Mouse (Mus musculus) forebrain, embryonic 14.5 days (tissue): Measurements from ENCODE around the gene Bpifa5. TPM values are rescaled to one million over a fixed set of nuclear protein-coding genes. Genes with fewer than 3 reads are reported as not detected.

ENCODE experiments used
- ATAC-seq: fragments of 200-750 bp; cut with Nextera tagmentation; 2 replicates; pipeline ENCODE4 v1.8.0; 2017; ENCODE audit warnings: mild to moderate bottlenecking, moderate library complexity
- DNase-seq: peaks from one replicate; pipeline ENCODE4 v3.0.0-alpha.2; 2015; ENCODE audit warnings: low spot score
- H3K27ac ChIP-seq: fragments of 300-500 bp; sonication (generic); 2 replicates; pipeline ENCODE4 v1.5.1; 2014; ENCODE audit warnings: low read depth, mild to moderate bottlenecking, control low read depth, low read length, moderate library complexity
- H3K27me3 ChIP-seq: fragments of 300-500 bp; sonication (generic); replicated peaks from 2 replicates; pipeline ENCODE4 v1.6.1; 2014; ENCODE audit warnings: low read length, control low read depth, mixed read lengths; ENCODE audit not compliant: control insufficient read depth, insufficient read depth
- H3K36me3 ChIP-seq: fragments of 300-500 bp; sonication (generic); 2 replicates; pipeline ENCODE4 v1.6.1; 2014; ENCODE audit warnings: low read length, control low read depth; ENCODE audit not compliant: control insufficient read depth, insufficient read depth
- H3K4me1 ChIP-seq: fragments of 300-500 bp; sonication (generic); 2 replicates; pipeline ENCODE4 v1.6.1; 2014; ENCODE audit warnings: antibody characterized with exemption, low read length, control low read depth; ENCODE audit not compliant: control insufficient read depth, insufficient read depth
- H3K4me2 ChIP-seq: fragments of 300-500 bp; sonication (generic); 2 replicates; pipeline ENCODE4 v1.6.1; 2014; ENCODE audit warnings: mild to moderate bottlenecking, control low read depth, low read length
- H3K4me3 ChIP-seq: fragments of 300-500 bp; sonication (generic); 2 replicates; pipeline ENCODE4 v1.5.1; 2014; ENCODE audit warnings: low read depth, low read length, control low read depth
- H3K9ac ChIP-seq: fragments of 300-500 bp; sonication (generic); 2 replicates; pipeline ENCODE4 v1.6.1; 2014; ENCODE audit warnings: mild to moderate bottlenecking, low read length, control low read depth, moderate library complexity
- H3K9me3 ChIP-seq: fragments of 300-500 bp; sonication (generic); replicated peaks from 2 replicates; pipeline ENCODE4 v1.6.1; 2016; ENCODE audit warnings: low read length, control low read depth, mixed read lengths; ENCODE audit not compliant: control insufficient read depth
- WGBS: fragments of 180-500 bp; shearing (Covaris S2); extraction: QIAGEN DNeasy Blood & Tissue Kit; methylation state at CpG from one replicate; pipeline ENCODE4 v1.1.7; 2014; 5-methylcytosine and 5-hydroxymethylcytosine counted together
- polyA plus RNA-seq: library from polyadenylated mRNA; unstranded; fragments of >200 nt; fragmentation: Nextera tagmentation; extraction: Ambion mirVana; gene quantifications from 2 replicates; pipeline ENCODE4 v1.2.1, GENCODE M21; 2014

The Bpifa5 gene
- polyA plus RNA-seq, 1 experiment from 2014 or later, result not detected

GRCm38 (mm10) chr2:154192141-154192540, 29.7 kb downstream of the Bpifa5 start:
- Histone ChIP-seq H3K27ac (no peak overlapping the region), H3K4me3 (no peak overlapping the region), H3K27me3 (no peaks in the 10 kb centered on the region), H3K36me3 (no peaks in the 10 kb centered on the region), H3K4me1 (no peaks in the 10 kb centered on the region), H3K9ac (no peak overlapping the region), H3K4me2 (no peak overlapping the region), H3K9me3 (no peaks in the 10 kb centered on the region)
- 87% methylated on average over 2 of the region's 2 CpGs for WGBS
- no peak for DNase-seq
- ATAC-seq, result no peak

DNA sequence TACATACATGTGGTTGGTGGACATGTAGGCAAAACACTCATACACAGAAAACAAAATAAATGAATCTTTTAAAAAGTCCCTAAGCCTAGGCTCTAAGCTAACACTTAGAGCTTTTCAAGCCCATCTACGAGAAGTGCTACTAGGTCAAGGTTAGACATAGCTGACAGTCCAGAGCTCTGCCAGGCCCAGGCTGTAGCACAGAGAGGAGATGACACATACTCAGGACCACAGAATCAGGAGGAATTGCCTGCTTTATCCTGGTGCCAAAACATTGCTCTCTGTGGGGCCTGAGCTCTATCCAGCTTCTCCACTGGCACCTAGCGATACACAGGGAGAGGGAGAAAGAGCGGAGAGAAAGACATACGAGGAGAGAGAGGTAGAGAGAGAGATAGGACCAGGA, 30.7 kb downstream of the Bpifa5 start:
- Histone ChIP-seq H3K36me3 (no peaks in the 10 kb centered on the region), H3K4me2 (no peak overlapping the region), H3K9ac (no peak overlapping the region), H3K4me3 (no peak overlapping the region), H3K9me3 (no peaks in the 10 kb centered on the region), H3K27me3 (no peaks in the 10 kb centered on the region), H3K4me1 (no peaks in the 10 kb centered on the region), H3K27ac (no peak overlapping the region)
- DNase-seq, result no peak
- no peak for ATAC-seq
- WGBS, result 91% methylated on average over 4 of the region's 4 CpGs

GRCm38 (mm10) chr2:154193994-154194504, 31.6 kb downstream of the Bpifa5 start:
- Histone ChIP-seq H3K4me1 (no peaks in the 10 kb centered on the region), H3K9ac (no peak overlapping the region), H3K36me3 (no peaks in the 10 kb centered on the region), H3K4me2 (no peak overlapping the region), H3K27ac (no peak overlapping the region), H3K4me3 (no peak overlapping the region), H3K9me3 (no peaks in the 10 kb centered on the region), H3K27me3 (no peaks in the 10 kb centered on the region)
- ATAC-seq (no peak), DNase-seq (no peak)
- 64% methylated on average over 5 of the region's 5 CpGs for WGBS

DNA sequence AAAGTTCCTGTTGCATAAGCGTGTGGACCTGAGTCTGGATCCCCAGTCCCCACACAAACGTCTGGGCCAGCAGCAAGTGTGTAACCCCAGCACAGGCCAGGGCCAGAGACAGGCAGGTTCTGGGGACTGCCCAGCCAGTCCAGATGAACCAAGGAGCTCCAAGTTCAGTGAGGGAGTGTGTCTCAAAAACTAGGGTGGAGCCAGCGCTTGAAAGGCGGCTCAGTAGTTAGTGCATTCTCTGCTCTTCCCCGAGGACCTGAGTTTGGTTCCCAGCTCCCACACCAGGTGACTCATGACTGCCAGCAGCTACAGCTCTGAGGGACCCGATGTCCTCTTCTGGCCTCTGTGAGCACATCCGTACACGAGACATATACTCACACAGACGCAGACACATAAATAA, 34.6 kb downstream of the Bpifa5 start:
- no peak overlapping the region for H3K4me3 ChIP-seq

DNA sequence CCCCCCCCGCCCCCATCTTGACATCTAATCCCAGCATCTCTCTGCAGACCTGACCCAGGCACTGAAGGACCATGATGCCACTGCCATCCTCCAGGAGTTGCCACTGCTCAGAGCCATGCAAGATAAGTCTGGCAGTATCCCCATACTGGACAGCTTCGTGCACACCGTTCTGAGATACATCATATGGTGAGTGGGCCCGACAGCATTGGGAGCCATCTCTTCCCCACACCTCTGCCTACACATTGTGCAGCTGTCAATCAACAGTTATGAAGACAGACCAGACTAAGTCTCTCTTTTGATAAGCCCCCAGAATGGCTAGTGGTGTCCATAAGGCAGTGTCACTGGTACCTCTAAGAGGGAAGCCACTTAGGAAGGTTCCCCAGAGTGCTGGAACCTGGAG, 42.2 kb downstream of the Bpifa5 start:
- DNase-seq, result no peak
- no peak overlapping the region for H3K9ac ChIP-seq
- no peak for ATAC-seq
- H3K9me3 ChIP-seq, result no peaks in the 10 kb centered on the region
- no peak overlapping the region for H3K4me3 ChIP-seq
- no peaks in the 10 kb centered on the region for H3K4me1 ChIP-seq
- 99% methylated on average over 4 of the region's 4 CpGs for WGBS
- no peaks in the 10 kb centered on the region for H3K27me3 ChIP-seq
- no peak overlapping the region for H3K27ac ChIP-seq
- H3K36me3 ChIP-seq, result no peaks in the 10 kb centered on the region
- no peak overlapping the region for H3K4me2 ChIP-seq

More for the DNA sequence above, 34.6 kb downstream of the Bpifa5 start:
- Histone ChIP-seq H3K36me3 (no peaks in the 10 kb centered on the region), H3K27me3 (no peaks in the 10 kb centered on the region), H3K9ac (no peak overlapping the region), H3K4me2 (no peak overlapping the region), H3K4me1 (no peaks in the 10 kb centered on the region), H3K27ac (no peak overlapping the region), H3K9me3 (no peaks in the 10 kb centered on the region)
- ATAC-seq (no peak), DNase-seq (no peak)
- 90% methylated on average over 9 of the region's 9 CpGs for WGBS

GRCm38 (mm10) chr2:154206908-154207307, 44.5 kb downstream of the Bpifa5 start:
- no peak for DNase-seq
- ATAC-seq, result no peak
- H3K27ac ChIP-seq, result no peak overlapping the region
- H3K36me3 ChIP-seq, result no peaks in the 10 kb centered on the region
- WGBS, result 61% methylated on average over 7 of the region's 7 CpGs
- no peaks in the 10 kb centered on the region for H3K27me3 ChIP-seq
- H3K9ac ChIP-seq, result no peak overlapping the region
- no peak overlapping the region for H3K4me2 ChIP-seq
- no peak overlapping the region for H3K4me3 ChIP-seq
- H3K9me3 ChIP-seq, result no peaks in the 10 kb centered on the region
- H3K4me1 ChIP-seq, result no peaks in the 10 kb centered on the region

DNA sequence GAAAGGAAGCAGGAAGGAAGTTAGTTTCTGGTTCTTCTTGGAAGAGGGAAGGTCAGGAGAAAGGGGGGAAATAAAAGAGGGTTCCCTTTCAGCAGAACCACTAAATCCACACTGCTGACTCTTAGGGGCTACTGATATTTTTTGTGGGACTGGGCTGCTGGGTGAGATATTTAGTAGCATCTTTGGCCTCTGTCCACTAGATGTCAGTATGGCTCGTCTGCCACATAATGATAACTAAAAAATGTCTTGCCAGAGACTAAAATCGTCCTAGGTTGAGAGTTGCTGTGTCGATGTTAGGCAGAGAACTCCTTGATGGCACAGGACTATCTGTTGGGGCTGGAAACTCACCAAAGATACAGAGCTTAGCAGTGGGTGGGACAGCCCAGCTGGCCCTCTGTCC, 46.7 kb downstream of the Bpifa5 start:
- WGBS, result 23% methylated on average over 3 of the region's 3 CpGs
- DNase-seq, result peak; percentile 65
- no peak for ATAC-seq
- Histone ChIP-seq H3K4me2 (no peak overlapping the region), H3K27ac (no peak overlapping the region), H3K36me3 (no peaks in the 10 kb centered on the region), H3K9me3 (no peaks in the 10 kb centered on the region), H3K27me3 (no peaks in the 10 kb centered on the region), H3K9ac (no peak overlapping the region), H3K4me1 (no peaks in the 10 kb centered on the region), H3K4me3 (no peak overlapping the region)

DNA sequence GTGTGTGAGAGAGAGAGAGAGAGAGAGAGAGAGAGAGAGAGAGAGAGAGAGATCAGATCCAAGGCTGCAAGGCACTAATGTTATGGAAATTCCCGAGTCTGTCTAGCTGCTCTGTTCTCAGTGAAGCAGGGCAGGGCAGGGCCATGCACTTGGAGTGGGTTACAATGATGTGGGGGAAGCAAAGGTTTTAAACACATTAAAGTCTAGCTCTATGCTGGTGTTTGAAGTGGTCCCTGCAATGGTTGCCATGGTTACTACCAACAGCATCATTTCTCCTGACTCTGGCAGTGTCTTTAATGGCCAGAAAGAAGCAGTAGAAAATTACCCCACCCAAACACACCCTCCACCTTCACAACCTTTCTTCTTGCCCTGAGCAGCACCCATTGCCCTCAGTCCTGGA, 48.7 kb downstream of the Bpifa5 start:
- H3K4me1 ChIP-seq, result no peaks in the 10 kb centered on the region
- no peaks in the 10 kb centered on the region for H3K9me3 ChIP-seq
- H3K4me2 ChIP-seq, result no peak overlapping the region
- 38% methylated on average over 1 of the region's 1 CpGs for WGBS
- DNase-seq, result peak; percentile 32
- no peaks in the 10 kb centered on the region for H3K27me3 ChIP-seq
- H3K27ac ChIP-seq, result no peak overlapping the region
- no peaks in the 10 kb centered on the region for H3K36me3 ChIP-seq
- ATAC-seq, result no peak
- no peak overlapping the region for H3K9ac ChIP-seq
- no peak overlapping the region for H3K4me3 ChIP-seq

- Histone ChIP-seq H3K4me3 (no peak overlapping the region), H3K9me3 (no peaks in the 10 kb centered on the region), H3K4me2 (no peak overlapping the region), H3K9ac (no peak overlapping the region), H3K4me1 (no peaks in the 10 kb centered on the region), H3K27me3 (no peaks in the 10 kb centered on the region), H3K36me3 (no peaks in the 10 kb centered on the region), H3K27ac (no peak overlapping the region)
- WGBS, result 95% methylated on average over 4 of the region's 4 CpGs
- ATAC-seq, result no peak
- no peak for DNase-seq
Observed at GRCm38 (mm10) chr2:154211881-154212280, 49.5 kb downstream of the Bpifa5 start.
